21 mouse cellular contexts compared by ENCODE assay signal in the genomic region with DNA sequence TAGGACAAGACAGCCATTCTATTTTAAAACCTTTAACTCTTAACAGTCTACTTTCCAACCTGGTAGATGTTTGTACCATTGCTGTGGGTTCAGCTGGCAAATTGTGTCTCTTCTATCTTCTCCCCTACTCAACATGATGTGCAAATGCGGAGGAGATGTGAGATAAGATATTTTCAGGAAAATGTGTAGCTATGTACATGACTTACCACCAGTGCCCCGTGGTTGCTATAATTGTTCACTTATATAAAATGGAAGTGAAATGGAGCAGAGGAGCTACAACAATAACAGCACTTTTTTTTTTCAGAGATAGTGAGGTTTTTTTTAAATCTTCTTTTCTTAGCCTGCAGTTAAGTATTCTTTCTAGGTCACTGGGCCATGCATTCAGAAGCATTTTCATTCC.
DNase-seq lines count a peak whose midpoint lies in the region.
"Had no signal": no experiment of that assay in that cellular context is flagged by ENCODE, and none has a peak within 500 bp of the region (broad histone marks: within the 10 kb centered on the region; RNA-seq: fewer than 3 reads in every experiment).

No protein-coding gene starts in this region.

- DNase-seq in frontal cortex, adult 2 months (ENCODE audit: extremely low spot score in 1 of 2, low spot score in 1 of 2) = peak; percentile 46 to 55
- DNase-seq in frontal cortex, postnatal 14 days (ENCODE audit: low spot score in 2 of 2) = no peak
- DNase-seq in left cerebral cortex, adult 9 months (ENCODE audit: low spot score in 2 of 2) = peak; percentile 19 to 20
- DNase-seq in left cerebral cortex, postnatal 4 days = no peak
- DNase-seq in left cerebral cortex, postnatal 14 days (ENCODE audit: low spot score in 2 of 2) = peak; percentile 5 to 21
- DNase-seq in retina, postnatal 1 day = peak; percentile 4
- DNase-seq in gastrocnemius, adult 18-20 months (ENCODE audit: low spot score) = no peak
- DNase-seq in cerebellum, adult 18-20 months = no peak
- DNase-seq: adrenal gland, postnatal 10 days; adrenal gland, postnatal 36 days; B cell, adult 2 months; cerebellum, adult 11 months; cerebellum, adult 8-10 months; cerebellum, postnatal 10 days; cerebellum, postnatal 36 days; embryo, embryonic 11 days; gastrocnemius, adult 2 months; gastrocnemius, postnatal 14 days; heart, adult 18-20 months; heart, postnatal 10 days; heart, postnatal 36 days had no signal

- intact Hi-C loops in left cerebral cortex, postnatal 4 days (cut with DNase I) = no loop called here
- intact Hi-C loops in left cerebral cortex, postnatal 14 days (cut with DNase I) = no loop called here

Comparison
In these comparisons a context has a peak if more than half of its experiments do, and no peak if none do; other contexts are left out.
1. DNase-seq: peak in frontal cortex, adult 2 months (2 of 2), left cerebral cortex, adult 9 months (2 of 2), left cerebral cortex, postnatal 14 days (2 of 2) and retina, postnatal 1 day (single experiment); none in frontal cortex, postnatal 14 days (0 of 2), left cerebral cortex, postnatal 4 days (single experiment), gastrocnemius, adult 18-20 months (single experiment) and cerebellum, adult 18-20 months (0 of 2).